Mouse (Mus musculus): ENCODE results near the gene Cux1.

DNA sequence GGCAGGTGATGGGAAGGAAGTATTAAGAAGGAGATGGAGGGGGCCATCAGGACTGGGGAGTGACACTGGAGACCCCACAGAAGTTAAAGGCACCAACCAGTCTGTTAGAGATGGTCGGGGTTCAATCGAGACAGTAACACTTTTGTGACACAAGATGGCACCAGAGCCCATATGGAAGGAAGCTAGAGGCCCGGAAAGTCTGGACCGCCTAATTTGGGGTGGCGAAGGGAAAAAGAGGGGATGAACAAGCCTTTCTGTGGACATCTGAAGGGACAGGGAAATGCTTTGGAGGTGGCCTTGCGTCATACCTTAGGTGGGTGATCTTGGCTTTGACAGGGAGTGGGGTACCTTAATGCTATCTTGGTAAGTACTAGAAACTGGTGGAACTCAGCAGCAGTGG is 285.9 kb downstream of the Cux1 start:
- TF ChIP-seq CTCF (IDR thresholded peaks at IDR 0.05; ENCODE audit: extremely low read depth, insufficient read length, insufficient replicate concordance, low read depth, low read length) (peak; percentile 62; the same call in 1 of the 2 replicates), POLR2A (IDR thresholded peaks at IDR 0.05; ENCODE audit: low read depth, low read length) (no peak)
